Mouse (Mus musculus): ENCODE results near the gene Mindy4. TPM values are rescaled to one million over a fixed set of nuclear protein-coding genes. Genes with fewer than 3 reads are reported as not detected.

Gene Mindy4
- 4.9 and 6.9 TPM in 2 replicates for polyA plus RNA-seq (2012; rRNA removed)

DNA sequence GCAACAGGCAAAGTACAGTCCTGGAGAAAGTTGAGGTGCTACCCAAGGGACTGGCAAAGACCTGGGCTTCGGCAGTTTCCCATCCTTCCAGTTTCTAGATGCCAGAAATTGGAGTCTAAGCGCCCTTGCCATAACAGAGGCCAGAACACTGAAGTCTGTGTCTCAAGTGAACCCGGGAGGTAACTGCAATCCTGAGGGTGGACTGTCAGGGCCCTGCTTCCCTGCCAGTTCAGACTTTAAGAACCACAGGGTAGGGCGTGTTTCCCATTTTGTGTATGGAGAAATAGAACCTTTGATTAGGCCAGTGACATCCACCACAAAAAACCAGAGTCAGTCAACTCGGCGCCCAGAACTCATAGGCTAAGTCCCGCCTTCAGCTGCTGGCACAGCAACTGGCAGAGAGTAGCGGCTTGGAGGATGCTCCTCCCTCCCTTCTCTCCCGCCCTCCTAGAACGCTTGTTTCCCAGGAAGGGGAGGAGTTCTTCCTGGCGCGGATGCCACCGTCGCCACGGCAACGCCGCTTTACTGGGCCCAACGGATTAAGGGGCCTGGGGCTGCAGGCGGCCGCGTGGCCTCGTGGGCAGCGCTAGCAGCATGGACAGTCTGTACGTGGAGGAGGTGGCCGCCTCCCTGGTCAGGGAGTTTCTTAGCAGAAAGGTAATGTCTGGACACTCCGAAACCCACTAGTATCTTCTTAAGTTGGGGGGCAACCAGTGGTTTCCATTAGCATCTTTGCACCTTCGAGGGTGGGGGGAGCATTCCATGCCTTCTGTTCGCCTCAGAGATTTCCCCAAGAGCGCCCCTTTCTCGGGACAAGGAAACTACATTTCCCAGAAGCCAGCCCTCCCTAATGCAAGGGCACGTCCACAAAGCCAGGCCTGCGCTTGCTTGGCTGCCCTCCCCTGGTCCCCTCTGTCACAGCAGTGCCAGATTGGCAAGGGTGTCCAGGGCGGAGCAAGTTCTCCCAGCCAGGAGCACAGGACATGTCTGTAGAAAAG is at the start of gene Mindy4:
Gene Mindy4 (plus strand): TSS at position 471 of the 998 bp plus-strand sequence.
- 1% methylated on average over 33 of the region's 33 CpGs for WGBS
- DNase-seq, result peak; percentile 85 to 91

DNA sequence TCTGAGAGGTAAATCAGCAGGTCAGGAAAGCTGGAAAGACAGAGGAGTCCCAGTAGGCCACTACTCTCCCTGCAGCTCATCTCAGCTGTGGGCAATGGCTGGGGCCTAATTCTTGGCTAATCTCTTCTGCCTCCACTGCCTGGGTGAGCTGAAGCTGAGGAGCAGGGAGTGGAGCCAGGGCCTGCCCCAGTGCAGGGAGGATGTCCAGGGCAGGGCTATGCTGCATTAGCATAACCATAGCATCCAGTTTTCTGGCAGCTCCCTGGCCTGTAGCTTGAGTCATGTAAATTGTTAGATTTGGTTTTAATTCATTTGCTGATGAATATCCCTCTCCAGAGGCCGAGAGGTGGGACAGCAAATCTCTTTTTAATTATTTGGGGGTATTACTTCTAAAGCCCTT is 43.9 kb upstream of the Mindy4 start:
- no peak for DNase-seq
- WGBS, result 91% methylated on average over 1 of the region's 1 CpGs
- no peaks in the 10 kb centered on the region for H3K4me1 ChIP-seq (ENCODE audit: control insufficient read depth, insufficient read depth, low read length)
- no peaks in the 10 kb centered on the region for H3K27me3 ChIP-seq (ENCODE audit: control insufficient read depth, insufficient read depth, low read length)
- no peak overlapping the region for H3K4me3 ChIP-seq (replicated peaks; ENCODE audit: insufficient read depth, low read depth, low read length)
- no peak overlapping the region for H3K27ac ChIP-seq (ENCODE audit: insufficient read depth, low read length)
- no peak for TF ChIP-seq CTCF (IDR thresholded peaks at IDR 0.05; ENCODE audit: borderline replicate concordance, insufficient read depth, low read depth, low read length)
- no peak for TF ChIP-seq POLR2A (IDR thresholded peaks at IDR 0.05; ENCODE audit: borderline replicate concordance, insufficient read depth, low read length)

More for the DNA sequence above, at the start of gene Mindy4:
- Histone ChIP-seq H3K4me1 (ENCODE audit: control insufficient read depth, insufficient read depth, low read length) (no peaks in the 10 kb centered on the region), H3K4me3 (replicated peaks; ENCODE audit: insufficient read depth, low read depth, low read length) (peak within 1 kb of the TSS; percentile 69), H3K27ac (ENCODE audit: insufficient read depth, low read length) (peak within 1 kb of the TSS; percentile 11), H3K27me3 (ENCODE audit: control insufficient read depth, insufficient read depth, low read length) (no peaks in the 10 kb centered on the region)
- TF ChIP-seq CTCF (IDR thresholded peaks at IDR 0.05; ENCODE audit: borderline replicate concordance, insufficient read depth, low read depth, low read length) (no peak; the same call in 1 of the 2 replicates), POLR2A (IDR thresholded peaks at IDR 0.05; ENCODE audit: borderline replicate concordance, insufficient read depth, low read length) (0 out of 2 replicates have a peak, but pooled peaks have one; percentile 24)

DNA sequence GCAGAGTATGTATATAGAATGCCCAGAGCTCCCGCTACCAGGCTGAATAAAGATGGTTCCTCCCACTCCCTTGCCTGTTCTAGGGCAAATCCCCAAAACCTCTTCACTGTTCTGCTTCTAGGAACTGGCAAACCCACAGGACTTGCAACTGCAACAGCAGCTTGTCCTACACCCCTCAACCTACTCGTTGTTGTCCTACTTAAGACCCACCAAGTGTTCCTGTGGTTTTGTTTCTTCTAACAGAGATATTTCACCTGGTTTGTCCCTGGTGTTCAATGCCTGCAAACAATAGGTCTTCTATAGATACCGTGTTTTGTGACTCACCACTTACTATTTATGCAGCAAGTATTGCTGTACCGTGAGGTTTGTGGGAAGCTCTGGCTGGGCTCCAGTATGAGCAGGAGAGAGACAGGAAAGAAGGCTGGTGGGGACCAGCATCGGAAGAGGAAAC is 41.8 kb upstream of the Mindy4 start:
- no peaks in the 10 kb centered on the region for H3K27me3 ChIP-seq (ENCODE audit: control insufficient read depth, insufficient read depth, low read length)
- 55% methylated on average over 5 of the region's 5 CpGs for WGBS
- no peak for TF ChIP-seq POLR2A (IDR thresholded peaks at IDR 0.05; ENCODE audit: borderline replicate concordance, insufficient read depth, low read length)
- no peak for DNase-seq
- no peak overlapping the region for H3K27ac ChIP-seq (ENCODE audit: insufficient read depth, low read length)
- no peaks in the 10 kb centered on the region for H3K4me1 ChIP-seq (ENCODE audit: control insufficient read depth, insufficient read depth, low read length)
- H3K4me3 ChIP-seq (replicated peaks; ENCODE audit: insufficient read depth, low read depth, low read length), result no peak overlapping the region

DNA sequence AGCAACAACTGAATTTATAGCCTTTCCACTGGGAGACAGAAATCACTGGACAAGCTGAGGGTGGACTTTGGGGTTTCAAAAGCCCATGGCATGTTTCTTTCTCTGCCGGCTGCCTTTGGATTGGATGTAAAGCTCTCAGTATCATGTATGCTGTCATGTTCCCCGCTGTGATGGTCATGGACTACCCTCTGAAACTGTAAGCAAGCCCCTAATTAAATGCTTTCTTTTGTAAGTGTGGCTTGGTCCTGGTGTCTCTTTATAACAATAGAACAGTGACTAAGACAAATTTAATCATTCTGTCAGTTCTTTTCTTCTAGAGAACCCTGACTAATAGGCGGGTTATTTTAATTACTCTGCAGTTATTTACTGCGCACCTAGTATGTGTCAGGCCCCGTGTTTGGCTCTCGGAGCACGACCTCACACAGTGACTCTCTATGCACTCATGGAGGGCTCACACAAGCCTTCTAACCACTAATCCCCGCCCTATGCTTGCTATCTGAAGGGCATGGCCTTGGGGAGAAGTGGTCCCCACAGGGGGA is 40.1 kb upstream of the Mindy4 start:
- Histone ChIP-seq H3K27ac (ENCODE audit: insufficient read depth, low read length) (no peak overlapping the region), H3K4me1 (ENCODE audit: control insufficient read depth, insufficient read depth, low read length) (no peaks in the 10 kb centered on the region), H3K4me3 (replicated peaks; ENCODE audit: insufficient read depth, low read depth, low read length) (no peak overlapping the region), H3K27me3 (ENCODE audit: control insufficient read depth, insufficient read depth, low read length) (no peaks in the 10 kb centered on the region)
- no peak for TF ChIP-seq CTCF (IDR thresholded peaks at IDR 0.05; ENCODE audit: borderline replicate concordance, insufficient read depth, low read depth, low read length)
- no peak for TF ChIP-seq POLR2A (IDR thresholded peaks at IDR 0.05; ENCODE audit: borderline replicate concordance, insufficient read depth, low read length)
- no peak for DNase-seq
- WGBS, result 37% methylated on average over 8 of the region's 8 CpGs

DNA sequence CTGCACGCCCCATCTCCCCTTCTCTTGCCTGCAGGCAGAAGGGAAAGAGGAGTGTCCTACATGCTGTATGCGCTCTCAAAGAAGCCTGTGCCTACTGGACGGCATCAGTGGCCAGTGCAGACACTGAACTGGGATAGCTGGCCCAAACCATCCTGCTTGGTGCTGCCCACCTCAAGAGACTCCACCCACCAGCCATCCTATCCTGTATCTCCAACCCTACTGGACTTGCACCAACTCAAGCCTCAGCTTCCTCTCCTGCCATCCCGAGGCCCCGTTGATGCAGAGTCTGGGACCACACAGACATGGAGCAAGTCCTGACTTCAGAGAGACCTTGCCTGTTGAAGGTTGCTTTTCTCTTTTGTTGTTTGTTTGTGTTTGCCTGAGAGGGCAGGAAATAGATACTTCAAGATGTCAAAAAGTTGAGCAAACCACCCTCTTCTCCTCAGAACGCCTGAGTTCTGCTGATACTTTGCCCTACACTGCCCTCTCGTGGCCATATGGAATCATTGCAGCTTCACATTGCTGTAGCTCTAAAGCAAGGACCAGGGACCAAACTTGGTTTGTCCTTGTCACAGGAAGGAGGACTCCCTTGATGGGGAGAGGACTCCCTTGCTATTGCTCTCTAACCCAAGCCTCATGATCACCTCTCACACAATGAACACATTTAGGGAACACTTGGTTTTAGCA is 36.3 kb upstream of the Mindy4 start:
- Histone ChIP-seq H3K4me1 (ENCODE audit: control insufficient read depth, insufficient read depth, low read length) (no peaks in the 10 kb centered on the region), H3K4me3 (replicated peaks; ENCODE audit: insufficient read depth, low read depth, low read length) (no peak overlapping the region), H3K27me3 (ENCODE audit: control insufficient read depth, insufficient read depth, low read length) (no peaks in the 10 kb centered on the region), H3K27ac (ENCODE audit: insufficient read depth, low read length) (no peak overlapping the region)
- DNase-seq, result peak; percentile 55 to 73
- WGBS, result 51% methylated on average over 7 of the region's 7 CpGs
- no peak for TF ChIP-seq POLR2A (IDR thresholded peaks at IDR 0.05; ENCODE audit: borderline replicate concordance, insufficient read depth, low read length)
- TF ChIP-seq CTCF (IDR thresholded peaks at IDR 0.05; ENCODE audit: borderline replicate concordance, insufficient read depth, low read depth, low read length), result peak; percentile 94

DNA sequence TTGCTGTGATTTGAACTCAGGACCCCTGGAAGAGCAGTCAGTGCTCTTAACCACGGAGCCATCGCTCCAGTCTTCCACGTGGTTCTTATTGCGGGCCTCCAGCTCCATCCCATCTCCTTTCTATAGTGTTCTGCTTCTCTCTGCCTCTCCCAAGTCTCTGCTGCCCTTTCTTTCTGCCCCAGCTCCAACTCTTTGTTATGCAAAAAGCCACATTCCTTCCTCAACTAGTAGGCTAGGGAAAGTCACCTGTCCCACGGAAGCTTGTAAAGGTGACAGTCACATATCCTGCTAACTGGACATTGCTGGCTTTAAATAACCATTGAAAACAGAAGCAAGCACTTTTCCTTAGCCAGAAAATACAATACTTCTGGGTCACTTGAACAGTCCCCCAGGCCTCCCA is 33.4 kb upstream of the Mindy4 start:
- H3K27ac ChIP-seq (ENCODE audit: insufficient read depth, low read length), result no peak overlapping the region
- TF ChIP-seq POLR2A (IDR thresholded peaks at IDR 0.05; ENCODE audit: borderline replicate concordance, insufficient read depth, low read length), result no peak
- TF ChIP-seq CTCF (IDR thresholded peaks at IDR 0.05; ENCODE audit: borderline replicate concordance, insufficient read depth, low read depth, low read length), result no peak
- no peak for DNase-seq
- no peaks in the 10 kb centered on the region for H3K4me1 ChIP-seq (ENCODE audit: control insufficient read depth, insufficient read depth, low read length)
- 69% methylated on average over 5 of the region's 5 CpGs for WGBS
- no peaks in the 10 kb centered on the region for H3K27me3 ChIP-seq (ENCODE audit: control insufficient read depth, insufficient read depth, low read length)
- H3K4me3 ChIP-seq (replicated peaks; ENCODE audit: insufficient read depth, low read depth, low read length), result no peak overlapping the region

DNA sequence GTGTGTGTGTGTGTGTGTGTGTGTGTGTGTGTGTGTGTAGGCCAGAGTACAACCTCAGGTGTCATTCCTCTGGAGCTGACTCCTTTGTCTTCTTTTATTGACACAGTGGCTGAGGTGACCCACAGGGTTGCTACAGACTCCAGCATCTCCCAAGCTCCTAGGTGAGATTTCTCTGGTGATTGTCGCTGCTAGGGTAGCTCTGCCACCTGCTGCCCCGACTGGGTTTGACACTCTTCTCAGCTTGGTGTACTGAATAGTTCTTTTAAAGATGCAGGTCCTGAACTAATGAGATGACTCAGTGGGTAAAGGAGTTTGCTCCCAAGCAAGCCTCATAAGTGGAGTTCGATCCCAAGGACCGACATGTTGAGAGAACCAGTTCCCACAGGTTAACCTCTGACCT is 31.5 kb upstream of the Mindy4 start:
- H3K4me1 ChIP-seq (ENCODE audit: control insufficient read depth, insufficient read depth, low read length), result no peaks in the 10 kb centered on the region
- TF ChIP-seq POLR2A (IDR thresholded peaks at IDR 0.05; ENCODE audit: borderline replicate concordance, insufficient read depth, low read length) (no peak), CTCF (IDR thresholded peaks at IDR 0.05; ENCODE audit: borderline replicate concordance, insufficient read depth, low read depth, low read length) (no peak)
- DNase-seq, result no peak
- no peak overlapping the region for H3K4me3 ChIP-seq (replicated peaks; ENCODE audit: insufficient read depth, low read depth, low read length)
- 56% methylated on average over 4 of the region's 4 CpGs for WGBS
- H3K27me3 ChIP-seq (ENCODE audit: control insufficient read depth, insufficient read depth, low read length), result no peaks in the 10 kb centered on the region
- H3K27ac ChIP-seq (ENCODE audit: insufficient read depth, low read length), result no peak overlapping the region
